Mouse (Mus musculus) T-helper 2 cell (primary cell): Measurements from ENCODE around the gene Zim1.

Source experiments
- in situ Hi-C: fragments of 300-600 bp; cut with MboI, MseI; formaldehyde crosslinking; loops from one replicate; pipeline ENCODE4 v1.15.1; 2025; ENCODE audit warnings: high pct_unique_total_duplicates

Gene Zim1

DNA sequence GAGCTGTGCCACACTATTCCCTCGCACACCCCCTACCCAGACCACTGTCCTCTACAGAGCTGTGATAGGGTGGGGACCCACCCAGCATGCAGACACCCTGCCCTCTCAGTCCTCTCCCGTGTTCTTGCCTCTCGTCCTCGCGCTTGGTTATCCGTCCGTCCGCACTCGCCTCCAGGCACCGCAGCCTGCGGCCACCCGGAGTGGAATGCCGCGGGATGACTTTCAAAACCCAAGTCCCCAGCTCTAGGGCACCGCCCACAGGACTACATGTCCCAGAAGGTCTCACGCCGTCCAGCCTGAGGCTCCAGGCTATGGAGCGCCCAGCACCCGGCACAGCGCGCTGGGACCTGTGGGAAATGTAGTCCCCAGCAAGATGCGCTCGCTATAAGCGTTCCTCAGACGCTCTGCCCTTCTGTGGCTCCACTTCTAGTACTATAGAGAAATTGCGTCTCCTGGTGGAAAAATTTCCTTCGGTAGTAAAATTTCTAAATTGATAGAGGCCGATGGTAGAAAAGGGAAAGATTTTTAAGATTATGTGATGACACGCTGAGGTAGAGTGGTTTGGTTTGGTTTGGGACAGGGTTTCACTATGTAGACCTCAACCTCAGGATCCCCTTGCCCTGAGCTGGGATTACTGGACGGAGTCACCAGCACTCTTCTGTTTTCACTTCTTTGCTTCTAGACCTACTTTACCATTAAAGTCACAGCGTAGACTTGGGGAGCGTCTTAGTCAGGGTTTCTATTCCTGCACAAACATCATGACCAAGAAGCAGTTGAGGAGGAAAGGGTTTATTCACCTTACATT is at the start of gene Zim1:
Gene Zim1, minus strand, starts transcription at position 210 of the 805 bp plus-strand sequence.
- in situ Hi-C loops = no loop called here

DNA sequence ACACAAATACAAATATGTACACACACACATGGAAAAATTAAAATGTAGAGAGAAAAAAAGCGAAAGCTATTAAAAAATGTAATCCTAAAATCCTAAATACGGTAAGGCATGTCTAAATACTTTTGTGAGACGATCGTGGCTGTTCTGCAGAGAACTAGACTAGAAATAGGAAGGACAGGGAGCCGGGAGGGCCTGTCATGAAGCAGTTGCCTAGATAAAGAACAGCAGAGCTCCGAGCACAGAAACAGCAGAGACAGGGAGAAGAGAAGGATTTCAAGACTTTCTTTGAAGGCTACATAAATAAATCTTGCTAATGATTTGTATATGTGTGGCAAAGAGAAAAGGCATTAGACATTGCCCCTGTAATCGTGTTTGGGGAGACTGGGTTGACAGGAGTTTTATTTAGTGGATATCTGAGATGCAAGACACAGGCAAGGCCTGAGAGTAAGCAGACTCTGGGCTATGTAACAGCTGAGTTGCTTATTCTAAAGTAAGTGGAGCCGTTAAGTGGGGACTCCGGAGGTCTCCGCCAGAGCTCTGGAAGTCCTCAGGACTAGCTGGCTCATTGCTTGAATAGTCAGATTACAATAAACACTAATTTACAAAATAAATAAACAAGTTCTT is 48.1 kb upstream of the Zim1 start:
- in situ Hi-C loops = loop anchor here (25.0 kb wide), 1 partner anchor 382 kb away; the partner anchor contains the start of gene Zfp78

DNA sequence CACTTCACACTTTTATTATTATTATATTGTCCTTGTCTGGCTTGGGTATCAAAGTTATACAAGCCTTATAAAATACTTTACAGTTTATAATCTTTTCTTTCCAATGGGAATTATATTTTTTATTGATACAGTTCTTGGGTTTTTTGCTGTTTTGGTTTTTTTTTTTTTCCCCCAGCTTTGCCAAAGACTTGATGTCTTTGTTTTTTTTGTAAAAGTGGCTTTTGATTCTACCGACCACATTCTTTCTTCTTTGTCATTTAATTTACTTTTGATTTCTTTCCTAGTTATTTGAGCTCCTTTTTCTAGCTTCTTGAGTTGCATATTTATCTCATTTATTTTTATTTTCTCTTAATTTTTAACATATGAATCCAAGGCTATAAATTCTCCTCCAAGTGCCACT is 39.8 kb upstream of the Zim1 start:
- in situ Hi-C loops = loop anchor here (25.0 kb wide), 1 partner anchor 374 kb away; the partner anchor contains the start of gene Zfp78

DNA sequence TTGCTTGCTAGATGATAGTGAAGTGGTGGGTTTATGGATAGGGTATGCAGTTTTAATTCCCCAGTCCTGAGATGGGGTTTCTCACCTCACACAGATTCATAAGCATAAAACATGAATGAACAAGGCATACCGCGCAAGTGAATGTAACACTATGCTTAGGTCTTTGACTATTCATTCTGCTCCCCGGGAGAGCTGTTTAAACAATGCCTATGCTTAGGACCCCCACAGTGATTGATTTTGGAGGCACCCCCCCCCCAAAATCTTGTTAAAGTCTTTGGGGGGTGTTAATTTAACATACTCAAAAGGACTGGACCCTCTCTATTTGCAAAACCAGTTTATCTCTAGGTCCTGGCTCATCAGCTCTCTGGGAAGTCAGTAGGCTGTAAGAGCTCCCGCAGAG is 35.7 kb upstream of the Zim1 start:
- in situ Hi-C loops = loop anchor here (25.0 kb wide), 1 partner anchor 370 kb away; the partner anchor contains the start of gene Zfp78

DNA sequence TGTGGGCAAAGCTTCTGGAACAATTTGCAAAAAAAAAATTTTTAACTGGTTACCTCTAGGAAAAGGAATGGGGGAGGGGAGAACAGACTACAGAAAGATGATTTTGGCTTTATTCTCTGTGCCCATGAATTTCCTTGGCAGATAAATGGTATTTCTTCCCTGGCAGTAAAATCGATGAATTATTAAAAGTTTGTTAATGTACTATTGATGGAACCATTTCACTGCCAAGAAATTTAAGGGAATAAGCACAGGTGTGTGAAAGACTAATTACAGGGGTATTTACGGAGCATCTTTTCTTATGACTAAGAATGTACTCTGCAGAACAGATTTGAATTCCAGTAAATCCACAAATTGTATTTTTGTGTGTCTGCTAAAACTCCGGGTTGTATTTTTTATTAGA is 35.1 kb upstream of the Zim1 start:
- in situ Hi-C loops = loop anchor here (25.0 kb wide), 1 partner anchor 369 kb away; the partner anchor contains the start of gene Zfp78

DNA sequence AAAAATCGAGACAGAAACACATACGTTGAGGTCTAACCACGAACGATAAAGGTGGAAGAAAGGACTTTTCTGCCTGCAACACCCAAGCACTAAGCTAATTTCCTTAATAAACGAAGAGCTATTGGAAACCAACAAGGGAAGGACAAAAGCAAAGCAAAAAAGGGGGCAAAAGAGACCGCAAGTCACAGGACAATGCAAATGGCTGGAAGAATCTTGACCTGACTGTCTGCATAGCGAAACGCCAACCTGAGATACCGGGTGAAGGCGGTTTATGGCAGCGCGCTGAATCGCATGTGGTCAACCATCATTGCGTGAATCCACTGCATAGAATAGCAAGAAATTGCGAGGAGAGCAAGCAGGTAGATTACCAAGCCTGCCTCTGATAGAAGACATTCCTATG is 34.6 kb upstream of the Zim1 start:
- in situ Hi-C loops = loop anchor here (25.0 kb wide), 1 partner anchor 368 kb away; the partner anchor contains the start of gene Zfp78

DNA sequence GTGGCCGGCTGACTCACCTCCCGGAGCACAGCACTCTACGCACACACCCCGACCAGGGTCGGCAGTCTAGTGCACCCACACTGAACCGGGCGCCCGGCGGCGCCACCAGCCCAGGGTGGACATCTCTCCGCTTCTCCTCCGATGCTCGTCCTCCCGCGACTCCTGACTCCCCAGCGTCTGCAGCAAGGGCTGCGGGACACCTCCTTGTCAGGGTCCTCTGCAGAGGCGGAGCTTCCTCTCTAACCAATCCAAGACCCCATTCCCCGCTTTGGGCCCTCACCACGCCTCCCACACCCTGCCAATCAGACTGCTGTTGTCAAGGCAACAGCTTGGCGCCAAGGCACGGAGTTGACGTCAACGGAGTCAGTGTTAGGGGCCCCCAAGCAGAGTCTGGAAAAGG is 34.0 kb upstream of the Zim1 start, which contains the start of the genes Peg3 and Usp29:
Gene Peg3, minus strand, starts transcription at position 191 of the 400 bp plus-strand sequence.
Gene Usp29, plus strand, starts transcription at position 338 of the 400 bp plus-strand sequence.
- in situ Hi-C loops = loop anchor here (25.0 kb wide), 1 partner anchor 368 kb away; the partner anchor contains the start of gene Zfp78

DNA sequence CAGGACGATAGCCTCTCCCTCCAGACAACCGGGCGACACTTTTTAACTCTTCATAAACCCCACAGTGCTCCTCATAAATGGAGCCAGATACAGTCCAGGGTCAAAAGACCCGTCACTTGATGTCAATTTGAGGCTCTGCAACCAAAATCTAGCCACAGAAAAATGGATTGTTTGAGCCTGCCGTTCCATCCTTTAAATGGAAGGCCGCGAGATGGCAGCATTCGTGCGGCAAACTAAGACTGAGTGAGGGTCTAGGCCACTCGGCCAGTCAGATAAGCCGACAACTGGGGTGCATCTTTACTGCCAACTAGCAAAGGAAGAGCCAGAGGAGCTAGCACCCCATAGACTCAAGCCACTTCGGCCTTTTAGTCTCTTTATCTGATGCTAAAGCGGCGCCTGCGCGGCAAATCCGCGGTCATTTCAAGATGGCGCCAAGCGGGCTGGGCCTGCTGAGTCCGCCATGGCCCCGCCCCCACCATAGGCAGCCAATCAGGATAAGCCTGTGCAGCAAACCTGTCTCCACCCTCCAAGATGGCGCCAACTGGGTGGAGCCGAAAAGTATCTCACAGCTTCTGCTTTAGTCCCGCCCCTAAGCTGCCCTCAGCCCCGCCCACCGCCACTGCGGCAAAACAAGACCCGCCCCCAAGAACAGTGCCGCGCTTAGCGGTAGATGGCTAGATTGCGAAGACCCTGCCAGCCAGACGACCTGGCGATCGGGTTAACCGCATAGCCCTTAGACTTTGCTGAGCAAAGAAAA is 33.0 kb upstream of the Zim1 start:
- in situ Hi-C loops = loop anchor here (25.0 kb wide), 1 partner anchor 367 kb away; the partner anchor contains the start of gene Zfp78

DNA sequence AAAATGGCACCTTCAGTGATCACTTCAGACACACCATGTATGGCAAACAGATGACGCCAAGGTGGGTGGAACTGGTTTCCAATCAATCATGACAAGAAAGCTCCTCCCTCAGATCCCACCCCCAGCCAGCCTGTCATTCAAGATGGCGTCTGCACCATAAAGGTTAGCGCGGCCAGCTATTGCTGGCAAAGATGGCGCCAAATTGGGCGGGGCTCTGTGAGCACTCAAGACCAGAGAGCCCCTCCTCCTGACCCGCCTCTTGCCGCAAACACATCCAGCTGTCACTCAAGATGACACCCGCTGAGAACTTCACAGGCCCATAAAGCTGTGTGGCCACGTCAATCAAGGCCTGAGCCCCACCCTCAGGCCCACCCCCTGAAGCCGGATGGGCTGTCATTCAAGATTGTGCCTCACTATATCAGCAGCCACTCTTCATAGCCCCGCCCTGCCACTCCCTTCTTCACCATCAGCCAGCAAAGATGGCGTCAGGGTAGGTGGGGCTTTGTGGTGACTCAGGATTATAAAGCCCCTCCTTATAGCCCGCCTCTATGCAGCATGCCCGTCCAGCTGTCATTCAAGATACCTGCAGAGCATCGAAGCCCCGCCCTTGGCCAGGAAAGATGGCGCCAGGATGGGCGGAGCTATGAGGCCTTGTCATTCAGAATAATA is 32.1 kb upstream of the Zim1 start:
- in situ Hi-C loops = loop anchor here (25.0 kb wide), 1 partner anchor 366 kb away; the partner anchor contains the start of gene Zfp78

DNA sequence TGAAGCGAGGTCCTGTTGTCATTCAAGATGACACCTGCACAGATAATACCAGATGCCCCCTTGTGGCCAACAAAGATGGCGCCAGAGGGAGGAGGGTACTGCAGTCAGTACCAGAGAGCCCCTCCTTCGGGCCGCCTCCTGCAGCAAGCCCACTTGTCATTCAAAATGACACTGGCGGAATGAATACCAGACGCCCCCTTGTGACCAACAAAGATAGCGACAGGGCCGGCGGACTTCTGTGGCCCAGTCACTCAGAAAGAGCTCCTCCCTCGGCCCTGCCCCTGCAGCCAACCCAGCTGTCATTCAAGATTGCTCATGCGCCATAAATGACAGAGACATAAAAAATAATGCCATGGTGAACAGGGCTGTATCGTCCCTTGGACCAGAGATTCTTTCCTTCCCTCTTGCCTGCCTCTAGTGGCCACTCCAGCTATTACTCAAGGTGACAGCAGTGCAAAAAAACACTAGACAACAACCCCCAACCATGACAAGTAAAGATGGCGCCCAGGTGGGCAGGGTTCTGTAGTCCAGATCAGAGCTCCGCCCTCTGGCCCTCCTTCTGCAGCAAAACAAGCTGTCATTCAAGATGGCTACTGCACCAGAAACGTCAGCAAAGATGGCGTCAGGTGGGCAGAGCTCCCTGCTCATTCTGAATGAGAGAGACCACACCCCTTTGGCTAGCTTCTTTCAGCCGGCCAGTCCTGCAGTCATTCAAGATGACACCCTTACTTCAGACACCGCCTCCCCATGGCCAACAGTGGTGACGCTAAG is 31.3 kb upstream of the Zim1 start:
- in situ Hi-C loops = loop anchor here (25.0 kb wide), 1 partner anchor 365 kb away; the partner anchor contains the start of gene Zfp78

DNA sequence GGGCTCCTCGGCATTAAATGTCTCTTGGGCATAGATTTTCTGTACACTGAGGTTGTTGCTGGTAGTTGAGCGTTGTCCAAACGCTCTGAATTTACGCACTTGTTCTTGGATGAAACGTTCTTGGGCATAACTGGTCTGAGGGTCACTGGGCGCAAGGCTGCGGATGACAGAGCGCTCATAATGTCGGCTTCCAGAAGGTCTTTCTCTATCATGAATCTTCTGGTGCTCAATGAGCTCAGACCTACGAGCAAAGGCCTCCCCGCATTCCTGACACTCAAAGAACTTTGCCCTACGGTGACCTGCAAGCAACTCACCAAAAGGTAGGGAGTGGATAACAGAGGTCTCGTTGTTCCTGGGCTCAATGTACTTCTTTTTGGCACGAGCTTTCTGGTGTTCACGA is 13.1 kb upstream of the Zim1 start:
- in situ Hi-C loops = no loop called here

DNA sequence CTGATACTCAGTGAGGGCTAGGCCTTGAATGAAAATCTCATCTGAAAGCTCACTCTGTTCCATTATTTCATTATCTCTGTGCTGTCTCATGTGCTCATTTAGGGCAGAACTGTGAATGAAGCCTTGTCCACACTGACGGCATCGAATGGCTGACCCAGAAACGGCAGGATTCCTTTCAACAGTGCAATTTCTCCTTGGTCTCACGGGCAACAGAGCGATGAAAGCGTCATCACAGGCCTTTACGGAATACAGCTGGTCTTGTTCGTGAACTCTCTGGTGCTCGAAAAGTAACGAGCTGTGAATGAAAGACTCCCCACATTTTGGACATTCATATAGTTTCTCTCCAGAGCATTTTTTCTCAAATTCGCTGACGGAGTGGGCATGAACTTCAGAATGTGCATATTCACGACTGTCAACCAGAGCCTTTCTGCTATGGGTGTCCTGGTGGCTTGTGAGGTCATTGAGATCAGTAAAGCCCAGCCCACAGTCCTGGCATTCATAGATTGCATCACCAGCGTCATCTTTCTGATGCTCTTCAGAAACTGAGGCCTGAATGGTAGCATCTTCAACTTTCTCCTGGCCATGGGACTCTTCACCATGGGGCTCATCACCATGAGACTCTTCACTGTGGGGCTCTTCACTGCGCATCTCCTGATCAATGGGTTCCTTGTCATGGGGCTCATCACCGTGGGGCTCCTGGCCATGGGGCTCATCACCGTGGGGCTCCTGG is 12.4 kb upstream of the Zim1 start:
- in situ Hi-C loops = no loop called here

DNA sequence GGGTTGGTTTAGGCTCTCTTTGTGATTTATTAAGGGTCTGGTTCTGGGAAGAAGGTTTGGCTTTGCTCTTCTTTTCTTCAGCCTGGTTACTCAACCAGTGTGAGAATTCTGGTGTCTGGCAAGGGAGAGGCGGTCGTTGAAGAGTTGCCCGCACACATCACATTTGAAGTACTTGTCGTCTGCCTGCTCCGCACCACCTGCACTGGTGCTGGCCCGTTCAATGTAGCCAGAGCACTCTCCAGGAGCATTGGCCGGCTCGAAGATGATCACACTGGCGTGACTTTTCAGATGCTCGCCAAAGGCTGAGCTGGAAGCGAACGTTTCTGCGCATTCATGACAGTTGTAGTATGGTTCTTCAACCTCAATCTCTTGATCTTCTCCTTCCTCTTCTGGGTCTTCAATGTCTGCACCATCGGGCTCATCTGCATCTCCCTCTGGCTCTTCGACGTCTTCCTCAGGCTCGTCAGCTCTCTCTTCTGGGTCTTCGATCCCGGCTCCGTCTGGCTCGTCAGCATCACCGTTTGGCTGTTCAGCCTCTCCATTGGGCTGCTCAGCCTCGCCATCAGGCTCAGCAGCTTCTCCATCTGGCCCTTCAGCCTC is 11.3 kb upstream of the Zim1 start:
- in situ Hi-C loops = no loop called here

DNA sequence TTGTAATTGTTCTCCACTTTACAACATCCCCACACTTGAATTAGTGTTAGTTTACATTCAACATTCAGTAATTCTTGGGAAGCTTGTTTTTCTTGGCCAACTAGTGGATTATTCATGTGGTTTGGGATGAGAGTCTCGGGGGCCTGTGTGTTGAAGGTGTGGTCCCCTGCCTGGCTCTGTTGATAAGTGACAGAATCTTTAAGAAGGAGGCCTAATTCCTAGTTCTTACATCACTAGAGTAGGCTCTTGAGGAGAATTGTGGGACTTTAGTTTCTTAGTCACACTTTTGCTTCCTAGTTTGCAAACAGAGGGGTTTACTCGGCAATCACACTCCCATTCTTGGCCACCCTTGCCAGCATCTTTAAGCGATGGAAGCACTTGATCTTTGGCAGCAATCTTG is 3.0 kb upstream of the Zim1 start:
- in situ Hi-C loops = no loop called here

DNA sequence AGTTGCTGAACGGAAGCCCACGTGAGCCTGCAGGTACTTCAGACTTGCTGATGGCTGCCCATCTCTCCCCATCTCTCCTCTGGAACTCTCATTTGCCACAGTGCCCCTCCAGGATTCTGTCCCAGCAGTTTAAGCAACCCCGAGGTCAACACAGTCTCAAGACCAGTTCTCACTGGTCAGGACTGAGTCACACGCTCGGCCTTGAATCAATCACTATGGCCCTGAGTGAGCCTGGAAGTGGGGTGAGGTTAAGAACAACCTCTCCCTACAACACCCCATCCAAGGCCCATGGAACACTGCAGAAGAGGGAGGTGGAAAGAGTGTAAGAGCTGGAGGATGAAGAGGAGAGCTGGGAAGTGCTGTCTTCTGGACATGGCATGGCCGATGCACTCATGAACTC is 10.7 kb downstream of the Zim1 start:
- in situ Hi-C loops = no loop called here

DNA sequence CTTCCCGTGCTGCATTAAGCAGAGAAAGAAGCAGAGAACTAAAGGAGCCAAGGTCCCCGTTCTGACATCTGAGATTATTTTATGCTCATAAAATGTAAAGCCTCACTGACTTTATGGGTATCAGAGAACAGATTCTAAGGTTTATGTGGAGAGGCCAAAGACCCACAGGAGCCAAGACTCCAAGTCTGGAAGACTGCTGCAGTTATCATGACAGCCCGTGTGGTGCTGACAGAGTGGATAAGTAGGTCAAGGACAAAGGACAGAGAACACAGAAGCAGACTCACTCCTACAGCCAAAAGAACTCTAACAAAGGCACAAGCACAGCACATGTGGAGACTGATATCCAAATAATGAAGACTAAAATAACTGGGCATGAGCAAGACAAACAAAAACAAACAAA is 29.5 kb downstream of the Zim1 start:
- in situ Hi-C loops = no loop called here

DNA sequence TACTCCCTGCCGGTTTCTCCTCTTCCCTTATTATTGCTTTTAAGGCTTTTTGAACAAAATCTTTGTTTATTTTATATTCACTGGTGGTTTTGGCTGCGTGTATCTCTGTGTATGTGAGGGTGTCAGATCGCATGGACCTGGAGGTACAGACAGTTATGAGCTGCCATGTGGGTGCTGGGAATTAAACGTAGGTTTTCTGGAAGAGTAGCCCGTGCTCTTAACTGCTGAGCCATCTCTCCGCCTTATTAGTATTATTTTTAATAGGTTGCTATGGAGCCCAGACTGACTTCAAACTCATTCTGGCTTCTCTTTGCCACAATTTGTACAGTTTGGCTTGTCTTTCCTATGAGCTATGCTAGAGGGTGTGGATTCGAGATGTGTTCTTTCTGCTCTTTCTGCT is 32.8 kb downstream of the Zim1 start:
- in situ Hi-C loops = no loop called here

DNA sequence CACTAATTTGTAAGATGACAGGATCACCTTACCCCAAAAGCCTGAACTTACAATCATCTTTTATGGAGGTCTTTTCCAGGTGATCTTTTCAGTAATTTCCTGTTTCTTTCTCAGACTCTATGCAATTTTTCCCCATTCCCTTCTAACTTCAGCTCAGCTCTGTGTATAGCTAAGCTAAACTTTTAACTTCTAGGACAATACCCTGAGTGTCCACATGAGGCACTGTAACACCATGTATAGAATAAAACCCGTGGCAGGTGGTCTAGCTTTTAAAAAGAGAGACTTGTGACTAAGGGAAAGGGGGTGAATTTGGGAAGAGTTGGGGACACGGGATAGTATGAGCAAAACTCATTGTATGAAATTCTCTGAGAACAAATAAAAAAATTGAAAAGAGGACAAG is 36.6 kb downstream of the Zim1 start:
- in situ Hi-C loops = no loop called here

DNA sequence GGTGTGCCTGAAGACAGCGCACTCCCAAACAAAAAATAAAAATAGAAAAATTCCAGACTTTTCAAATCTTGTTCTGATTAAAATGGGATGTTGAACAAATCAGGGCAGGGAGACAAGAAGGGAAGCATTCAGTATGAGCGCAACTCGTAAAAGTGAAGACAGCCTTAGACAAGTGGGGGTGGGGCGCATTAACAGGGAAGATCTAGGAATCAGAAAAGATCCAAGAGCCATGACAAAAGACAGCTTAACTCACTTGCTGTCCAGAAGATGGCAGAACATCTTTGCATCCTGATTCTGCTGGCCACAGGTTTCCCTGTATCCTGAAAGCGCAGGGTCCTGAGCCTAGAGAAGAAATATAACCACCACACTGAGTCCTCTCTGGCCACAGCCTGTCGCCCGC is 37.6 kb downstream of the Zim1 start:
- in situ Hi-C loops = no loop called here
